Mouse (Mus musculus) right cerebral cortex, postnatal 14 days (tissue): ENCODE measurements around the gene Itpr2.
"Not testable (repeated sequence)": the region's sequence is repeated elsewhere in the genome, so short reads cannot be mapped to it uniquely, and the experiment has no call there.

ENCODE experiments used
- DNase-seq: peaks from one replicate; pipeline ENCODE4 v3.0.0; 2022

Gene Itpr2

GRCm38 (mm10) chr6:146502856-146503255 lies 833 bp upstream of the Itpr2 start:
- DNase-seq = no peak

DNA sequence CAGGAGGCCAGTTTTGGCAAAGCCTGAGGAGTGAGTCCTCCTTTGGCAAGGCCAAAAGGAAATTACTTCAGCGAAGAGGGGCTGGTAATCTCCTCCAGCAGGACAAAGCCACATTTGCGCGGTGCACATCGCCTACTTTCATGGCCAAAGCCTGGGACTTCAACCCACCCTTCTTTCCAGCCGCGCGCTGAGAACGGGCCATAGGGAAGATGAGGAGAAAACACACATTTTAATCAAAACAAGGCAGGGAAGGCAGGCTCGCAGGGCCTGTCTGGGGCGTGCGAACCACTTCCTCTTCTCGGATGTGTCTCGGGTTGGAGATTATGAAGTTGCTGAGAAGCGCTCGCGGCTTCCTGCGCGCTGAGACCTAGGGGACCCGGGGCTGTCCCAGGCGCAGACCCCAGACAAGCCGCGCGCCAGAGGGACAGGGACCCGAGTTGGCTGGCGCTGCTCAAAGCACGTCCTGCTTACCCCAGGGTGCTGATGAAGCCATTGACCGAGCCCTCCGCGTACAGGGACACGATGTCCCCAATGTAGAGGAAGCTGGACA lies 632 bp downstream of the Itpr2 start:
- DNase-seq = no peak

DNA sequence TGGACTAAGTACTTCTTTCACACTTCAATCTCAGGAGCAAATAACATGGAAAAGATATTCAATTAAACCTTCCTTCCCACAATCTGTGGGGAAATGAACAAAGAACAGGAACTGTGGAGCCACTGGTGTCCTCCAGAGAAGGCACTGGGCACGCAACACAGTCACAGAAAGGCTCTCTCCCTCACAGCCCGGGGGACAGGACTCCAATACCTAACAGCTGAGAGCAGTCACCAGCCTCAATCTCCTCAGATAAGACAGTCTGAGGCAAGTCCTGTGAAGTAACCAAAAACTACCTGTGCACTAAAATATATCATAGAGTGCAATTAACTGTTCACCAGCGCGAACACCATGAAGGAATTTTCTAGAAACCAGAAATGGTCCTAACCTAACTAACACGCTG lies 1.3 kb downstream of the Itpr2 start:
- no peak for DNase-seq

DNA sequence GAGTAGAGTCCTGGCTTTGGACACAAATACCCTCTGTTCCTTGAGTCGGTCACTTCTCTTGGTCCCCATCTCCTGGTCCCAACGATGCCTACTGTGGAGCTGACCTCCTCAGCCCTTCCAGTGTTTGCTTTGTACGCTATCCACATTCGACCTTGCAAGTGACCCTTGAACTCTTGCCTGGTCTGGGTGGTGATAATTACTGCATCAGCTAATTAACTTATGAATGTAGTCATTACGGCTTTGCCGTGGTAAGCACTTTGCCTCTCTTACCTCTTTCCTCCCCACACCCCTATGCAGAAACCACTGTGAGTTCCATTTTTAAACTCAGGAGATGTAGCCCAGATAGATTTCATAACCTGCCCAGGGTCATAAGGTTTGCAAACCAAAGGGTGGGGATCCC lies 1.8 kb downstream of the Itpr2 start:
- no peak for DNase-seq

DNA sequence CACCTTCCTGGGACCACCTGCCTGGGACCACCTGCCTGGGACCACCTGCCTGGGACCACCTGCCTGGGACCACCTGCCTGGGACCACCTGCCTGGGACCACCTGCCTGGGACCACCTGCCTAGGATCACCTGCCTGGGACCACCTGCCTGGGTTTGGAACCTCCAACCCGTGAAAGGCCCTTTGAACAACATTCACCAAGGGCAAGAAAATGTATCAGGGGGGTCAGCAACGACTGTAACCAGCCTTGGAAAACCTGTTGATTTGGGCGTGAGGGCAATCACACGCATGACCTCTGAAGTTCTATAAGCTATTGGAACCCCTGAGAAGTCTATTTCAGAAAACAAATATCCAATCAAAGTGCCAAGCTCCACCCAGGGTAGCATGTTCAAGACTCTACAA lies 2.5 kb downstream of the Itpr2 start:
- no peak for DNase-seq

DNA sequence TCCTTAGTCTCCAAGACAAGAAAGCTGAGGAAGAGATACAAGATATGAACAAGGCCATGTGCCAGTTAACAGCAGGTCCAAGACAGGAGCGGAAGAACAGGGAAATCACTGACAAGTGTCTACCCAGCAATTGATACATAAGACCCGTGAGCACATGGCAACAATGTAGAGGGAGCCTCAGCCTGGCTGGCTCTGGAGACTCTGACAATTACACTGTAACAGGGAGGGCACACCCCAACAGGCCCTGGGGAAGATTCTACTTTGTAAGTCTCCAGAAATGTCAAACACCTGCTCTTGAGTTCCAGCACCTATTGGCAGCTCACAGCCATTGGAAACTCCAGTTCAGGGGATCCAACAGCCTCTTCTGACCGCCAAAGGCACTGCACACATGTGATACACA lies 3.6 kb downstream of the Itpr2 start:
- DNase-seq = no peak

DNA sequence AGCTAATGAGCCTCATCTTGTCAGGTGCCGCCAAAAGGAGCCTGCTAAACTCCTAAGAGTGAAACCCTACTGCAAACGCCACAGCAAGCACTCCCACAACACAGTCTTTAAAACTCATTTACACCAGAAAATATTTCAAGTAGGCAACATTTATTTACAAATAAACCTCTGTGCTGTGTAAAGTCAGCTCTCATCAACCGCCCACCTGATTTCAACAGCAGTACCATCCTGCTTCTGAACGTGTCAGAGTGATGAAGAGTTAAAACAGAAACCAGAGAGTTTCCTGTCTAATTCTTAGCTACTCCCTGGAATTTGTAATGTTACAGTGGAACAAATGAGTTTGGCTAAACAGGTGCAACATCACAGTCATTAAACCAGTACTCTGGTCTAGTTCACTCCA lies 4.2 kb downstream of the Itpr2 start:
- DNase-seq = no peak

- DNase-seq = no peak
Measured at GRCm38 (mm10) chr6:146497435-146497834, 4.6 kb downstream of the Itpr2 start.

DNA sequence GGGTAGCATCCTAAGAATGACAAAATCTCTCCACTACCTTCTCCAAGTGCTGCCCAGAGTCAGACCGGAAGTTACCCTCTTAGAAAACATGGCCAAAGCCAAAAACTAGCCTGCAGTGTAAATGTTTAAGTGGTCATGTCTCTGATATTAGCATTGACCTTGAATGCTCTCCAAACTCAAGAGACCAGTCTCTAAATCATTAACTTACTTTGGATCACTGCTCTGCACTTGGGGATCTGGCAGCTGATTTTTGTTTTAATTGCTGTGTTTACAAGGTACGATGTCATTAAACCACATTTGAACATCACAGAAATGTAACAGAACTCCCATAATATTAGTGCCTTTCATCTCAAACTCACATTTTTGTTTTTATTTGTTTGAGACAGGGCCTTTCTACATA lies 10.3 kb downstream of the Itpr2 start:
- DNase-seq = no peak

DNA sequence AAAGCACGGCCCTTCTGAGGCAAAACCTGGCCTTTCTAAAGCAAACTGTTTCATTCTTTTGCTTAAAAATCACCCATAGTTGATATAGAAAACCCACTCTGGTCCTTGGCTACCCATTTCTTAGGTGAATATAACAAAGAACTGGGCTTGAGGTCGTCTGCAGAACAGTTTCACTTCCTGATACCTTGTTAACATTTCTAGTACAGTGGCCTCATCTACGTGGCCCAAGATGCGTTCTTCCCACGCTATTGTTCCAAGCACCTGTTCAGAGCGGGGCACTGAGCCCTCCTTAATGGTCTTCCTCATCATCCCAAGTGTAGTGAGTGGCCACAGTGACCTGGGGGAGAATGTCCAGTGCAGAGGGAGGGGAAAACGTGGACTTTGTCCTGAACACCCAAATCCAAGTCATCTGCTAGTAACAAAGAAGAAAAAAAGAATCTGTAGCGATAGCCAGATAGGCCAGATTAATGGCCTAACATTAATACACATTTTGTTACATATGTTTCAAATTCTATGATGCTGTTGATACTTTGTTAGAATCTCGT lies 11.5 kb downstream of the Itpr2 start:
- DNase-seq = no peak

DNA sequence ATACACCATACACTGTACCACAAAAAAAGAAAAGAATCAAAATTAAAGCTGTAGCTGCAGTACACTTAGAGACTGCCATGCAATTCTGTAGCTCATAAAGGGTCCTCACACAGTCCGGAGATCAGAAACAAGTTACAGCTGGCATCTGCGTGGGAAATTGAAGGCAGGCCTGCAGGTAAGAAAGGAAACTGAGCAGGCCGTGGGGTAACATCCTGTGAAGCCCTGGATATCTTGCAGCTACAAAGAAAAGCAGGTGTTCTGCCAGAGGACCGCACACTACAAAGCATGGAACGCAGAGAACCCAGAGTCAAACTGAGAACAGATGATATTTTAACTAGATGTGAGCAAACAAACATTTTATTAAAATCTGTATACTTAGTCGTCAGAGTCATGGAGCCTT lies 12.2 kb downstream of the Itpr2 start:
- no peak for DNase-seq

DNA sequence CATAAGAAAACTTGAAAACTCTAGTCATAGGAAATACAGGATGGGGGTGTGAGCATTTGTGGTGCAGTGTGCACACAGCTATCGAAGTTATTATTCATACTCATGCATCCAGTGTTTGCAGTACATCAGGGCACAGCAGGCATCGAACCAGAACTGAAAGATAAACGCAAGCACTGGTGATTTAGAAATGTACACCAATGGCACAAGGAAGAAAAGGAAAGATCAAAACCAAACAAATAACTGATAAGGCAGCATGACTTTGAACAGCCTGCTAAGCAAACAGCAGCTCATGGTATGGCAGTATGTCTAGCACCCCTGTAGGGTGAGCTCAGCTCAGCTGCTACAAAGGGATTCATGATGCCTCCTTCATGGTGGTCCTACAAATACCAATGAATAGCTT lies 13.3 kb downstream of the Itpr2 start:
- DNase-seq = no peak

- DNase-seq = no peak
Measured at GRCm38 (mm10) chr6:146487079-146487478, 14.9 kb downstream of the Itpr2 start.

GRCm38 (mm10) chr6:146486073-146486472 lies 15.9 kb downstream of the Itpr2 start:
- no peak for DNase-seq

DNA sequence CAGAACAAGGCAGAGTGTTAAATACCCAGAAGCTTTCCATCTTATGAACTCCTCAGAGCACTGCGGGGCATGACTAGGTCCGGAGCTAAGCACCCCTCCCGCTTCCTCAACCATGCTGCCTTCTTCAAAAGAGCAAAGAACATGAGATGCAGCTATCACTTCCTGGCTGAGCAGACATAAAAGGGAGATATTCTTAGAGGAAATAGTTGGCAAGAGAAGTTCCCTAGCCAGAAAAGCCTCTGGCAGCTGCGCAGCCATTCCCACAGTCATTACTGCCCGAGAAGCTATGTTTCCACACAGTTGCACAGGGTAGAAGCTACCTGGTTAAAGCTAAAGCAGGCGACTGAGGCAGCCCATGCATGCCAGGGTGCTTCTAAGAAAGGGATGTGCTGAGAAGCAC lies 20.6 kb downstream of the Itpr2 start:
- no peak for DNase-seq

DNA sequence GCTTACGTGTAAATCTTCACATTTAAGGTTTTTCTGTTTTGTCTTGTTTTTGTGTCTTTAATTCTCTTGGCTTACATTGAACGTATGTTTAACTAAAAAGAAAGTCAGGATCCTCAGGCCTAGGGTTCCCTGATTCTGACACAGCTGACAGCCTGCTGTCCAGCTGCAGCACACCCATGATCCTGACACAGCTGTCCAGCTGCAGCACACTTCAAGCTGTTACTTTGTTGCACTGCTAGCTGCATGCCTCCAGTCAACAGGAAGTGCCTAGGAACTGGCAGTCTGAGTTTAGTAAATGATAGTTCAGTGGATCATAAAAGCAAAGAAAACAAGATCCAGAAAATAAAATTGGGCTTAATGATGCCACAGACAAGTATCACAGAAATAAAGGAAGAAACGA lies 21.1 kb downstream of the Itpr2 start:
- DNase-seq = no peak

DNA sequence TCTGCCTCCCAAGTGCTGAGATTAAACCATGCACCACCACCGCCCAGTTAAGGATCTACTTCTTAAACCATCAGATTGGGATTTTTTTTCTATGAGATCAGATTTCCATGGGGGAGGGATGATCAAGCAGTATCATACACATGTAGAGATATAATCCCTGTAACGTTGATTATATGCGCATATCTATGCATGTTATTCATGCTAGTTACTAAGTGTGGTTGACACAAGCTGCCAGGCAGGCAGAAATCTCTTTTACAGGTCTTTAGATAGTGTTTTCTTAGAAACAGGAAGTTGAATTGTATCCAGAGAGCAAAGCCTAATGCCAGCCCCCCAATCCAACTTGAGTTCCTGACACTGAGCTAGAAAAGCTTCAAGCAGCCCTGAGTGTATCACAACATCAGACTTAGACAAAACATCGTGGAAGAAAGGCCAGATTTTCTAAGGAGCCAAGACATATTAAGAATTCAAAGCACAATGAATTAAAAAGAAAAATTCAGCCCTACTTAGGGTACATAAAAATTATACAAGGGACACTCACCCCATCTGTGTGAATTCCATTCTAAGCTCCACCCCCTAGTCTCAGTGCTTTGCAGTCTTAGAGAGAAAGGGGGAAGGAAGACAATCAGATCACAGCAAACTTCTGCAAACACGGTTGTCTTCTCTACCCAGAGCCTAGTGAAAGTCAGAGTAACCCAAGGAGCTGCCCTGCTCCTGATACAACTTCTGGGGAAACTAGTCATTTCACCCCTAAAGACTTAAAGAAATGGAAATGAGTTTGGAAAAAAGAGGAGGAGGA lies 22.9 kb downstream of the Itpr2 start:
- DNase-seq = no peak

- DNase-seq = no peak
Measured at GRCm38 (mm10) chr6:146476865-146477264, 25.2 kb downstream of the Itpr2 start.

- DNase-seq = no peak
Measured at GRCm38 (mm10) chr6:146474166-146474565, 27.9 kb downstream of the Itpr2 start.

GRCm38 (mm10) chr6:146473216-146473955 lies 28.6 kb downstream of the Itpr2 start:
- DNase-seq = no peak

DNA sequence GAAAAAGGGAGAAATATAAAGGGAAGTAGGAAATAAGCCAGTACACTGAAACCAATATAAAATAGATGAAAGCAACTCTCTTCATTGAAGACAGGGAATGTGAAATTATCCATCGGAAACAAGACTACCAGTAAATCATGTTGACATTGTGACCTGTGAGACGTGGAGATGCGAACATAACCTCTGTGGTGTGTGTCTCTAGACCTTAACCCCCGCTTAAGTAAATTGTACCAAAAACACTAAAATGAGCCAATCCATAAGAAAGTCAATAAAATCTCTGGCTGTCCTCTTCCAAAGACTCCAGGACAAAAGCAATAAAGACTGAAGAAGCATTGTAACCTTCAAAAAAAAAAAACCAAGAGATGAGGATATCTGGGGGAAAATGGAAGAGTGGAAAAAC lies 31.6 kb downstream of the Itpr2 start:
- no peak for DNase-seq

- DNase-seq = no peak
Measured at GRCm38 (mm10) chr6:146469936-146470335, 32.1 kb downstream of the Itpr2 start.

- DNase-seq = no peak
Measured at GRCm38 (mm10) chr6:146468361-146468760, 33.7 kb downstream of the Itpr2 start.

DNA sequence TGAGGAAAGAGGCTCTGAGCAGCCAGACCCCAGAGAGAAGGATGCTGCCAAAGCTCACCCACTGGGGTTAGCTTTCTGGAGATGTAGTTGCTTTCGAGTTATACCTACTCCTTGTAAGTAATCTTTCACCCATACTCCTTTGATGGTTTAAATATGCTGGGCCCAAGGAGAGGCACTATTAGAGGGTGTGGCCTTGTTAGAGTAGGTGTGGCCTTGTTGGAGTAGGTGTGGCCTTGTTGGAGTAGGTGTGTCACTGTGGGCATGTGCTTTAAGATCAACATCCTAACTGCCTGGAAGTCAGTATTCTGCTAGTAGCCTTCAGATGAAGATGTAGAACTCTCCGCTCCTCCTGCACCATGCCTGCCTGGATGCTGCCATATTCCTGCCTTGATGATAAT lies 37.4 kb downstream of the Itpr2 start:
- not testable (repeated sequence) for DNase-seq
